Mouse (Mus musculus) MEL (cell line): ENCODE measurements around the gene Mib2. TPM values are rescaled to one million over a fixed set of nuclear protein-coding genes. Genes with fewer than 3 reads are reported as not detected.
"Not testable (repeated sequence)": the region's sequence is repeated elsewhere in the genome, so short reads cannot be mapped to it uniquely, and the experiment has no call there.

Source experiments
- DNase-seq: peaks from one replicate; pipeline ENCODE4 v3.0.0; 2011; ENCODE audit warnings: low read depth, low spot score
- H3K27ac ChIP-seq: 2 replicates; pipeline ENCODE4 v1.5.1; 2012; ENCODE audit warnings: low read depth, mild to moderate bottlenecking, control low read depth, low read length, moderate library complexity; ENCODE audit not compliant: control insufficient read depth
- H3K27me3 ChIP-seq, 2 experiments: fragments of 150-350 bp in 1 of 2; sonication (generic) in 1 of 2; 2 replicates each; pipeline ENCODE4 v1.6.1; 2012; ENCODE audit warnings: low read length in 2 of 2, mild to moderate bottlenecking in 2 of 2, improper control_type of control experiment in 1 of 2, moderate library complexity in 1 of 2; ENCODE audit not compliant: insufficient read depth in 2 of 2, control insufficient read depth in 1 of 2
- H3K36me3 ChIP-seq, 2 experiments: 2 replicates each; pipeline ENCODE4 v1.6.1; 2012 to 2014; ENCODE audit warnings: low read length in 2 of 2, improper control_type of control experiment in 1 of 2, inconsistent platforms in 1 of 2, mild to moderate bottlenecking in 1 of 2; ENCODE audit not compliant: insufficient read depth in 2 of 2, control insufficient read depth in 1 of 2
- H3K4me1 ChIP-seq, 2 experiments: fragments of 150-350 bp in 1 of 2; sonication (generic) in 1 of 2; 2 replicates each; pipeline ENCODE4 v1.6.1; 2012; ENCODE audit warnings: low read length in 2 of 2, improper control_type of control experiment in 1 of 2, mild to moderate bottlenecking in 1 of 2; ENCODE audit not compliant: insufficient read depth in 2 of 2, control insufficient read depth in 1 of 2
- H3K4me3 ChIP-seq, 2 experiments: fragments of 150-350 bp in 1 of 2; sonication (generic) in 1 of 2; 2 replicates each; pipeline ENCODE4 v1.5.1; 2012; ENCODE audit warnings: low read depth in 2 of 2, low read length in 2 of 2, mild to moderate bottlenecking in 2 of 2, moderate library complexity in 2 of 2, control low read depth in 1 of 2, improper control_type of control experiment in 1 of 2; ENCODE audit not compliant: control insufficient read depth in 1 of 2, insufficient read depth in 1 of 2
- H3K79me2 ChIP-seq: 2 replicates; pipeline ENCODE4 v1.6.1; 2012; ENCODE audit warnings: mild to moderate bottlenecking, low read length, moderate library complexity; ENCODE audit not compliant: control insufficient read depth, poor library complexity, insufficient read depth
- H3K9ac ChIP-seq: 2 replicates; pipeline ENCODE4 v1.6.1; 2012; ENCODE audit warnings: low read depth, mild to moderate bottlenecking, control low read depth, low read length, moderate library complexity; ENCODE audit not compliant: control insufficient read depth, poor library complexity, severe bottlenecking
- H3K9me3 ChIP-seq: fragments of 150-350 bp; sonication (generic); replicated peaks from 2 replicates; pipeline ENCODE4 v1.6.1; 2012; ENCODE audit warnings: mild to moderate bottlenecking, low read length, improper control_type of control experiment, moderate library complexity; ENCODE audit not compliant: insufficient read depth
- CHD1 ChIP-seq: IDR thresholded peaks from 2 replicates; pipeline ENCODE4 v1.6.1; 2012; ENCODE audit warnings: low read depth, mild to moderate bottlenecking, inconsistent platforms, low read length, improper control_type of control experiment
- CHD2 ChIP-seq: IDR thresholded peaks from 2 replicates; pipeline ENCODE4 v1.6.1; 2011; ENCODE audit warnings: low read length, improper control_type of control experiment
- CTCF ChIP-seq, 3 experiments: IDR thresholded peaks in 2 of 3; conservative IDR thresholded peaks in 1 of 3; 2 replicates each; pipeline ENCODE4 v1.5.1; 2011 to 2012; ENCODE audit warnings: low read length in 3 of 3, low read depth in 2 of 3, mild to moderate bottlenecking in 2 of 3, improper control_type of control experiment in 1 of 3, inconsistent platforms in 1 of 3, mixed read lengths in 1 of 3, moderate library complexity in 1 of 3; ENCODE audit not compliant: control insufficient read depth in 1 of 3, insufficient read depth in 1 of 3, poor library complexity in 1 of 3, severe bottlenecking in 1 of 3
- ELF1 ChIP-seq: IDR thresholded peaks from 2 replicates; pipeline ENCODE4 v1.6.1; 2014; ENCODE audit warnings: low read depth, mild to moderate bottlenecking, inconsistent platforms, low read length, improper control_type of control experiment, moderate library complexity
- GATA1 ChIP-seq: IDR thresholded peaks from 2 replicates; pipeline ENCODE4 v1.6.1; 2011; ENCODE audit warnings: low read depth, low read length, improper control_type of control experiment
- HCFC1 ChIP-seq: IDR thresholded peaks from 2 replicates; pipeline ENCODE4 v1.6.1; 2012; ENCODE audit warnings: low read depth, mild to moderate bottlenecking, inconsistent platforms, low read length, improper control_type of control experiment, moderate library complexity
- JUND ChIP-seq: IDR thresholded peaks from 2 replicates; pipeline ENCODE4 v1.6.1; 2011; ENCODE audit warnings: low read depth, mild to moderate bottlenecking, improper control_type of control experiment, low read length
- KAT2A ChIP-seq: conservative IDR thresholded peaks from 2 replicates; pipeline ENCODE4 v1.6.1; 2012; ENCODE audit warnings: low read depth, low read length, improper control_type of control experiment, inconsistent platforms
- MAX ChIP-seq: IDR thresholded peaks from 2 replicates; pipeline ENCODE4 v1.6.1; 2011; ENCODE audit warnings: low read length, improper control_type of control experiment
- MAZ ChIP-seq: IDR thresholded peaks from 2 replicates; pipeline ENCODE4 v1.6.1; 2012; ENCODE audit warnings: low read depth, mild to moderate bottlenecking, inconsistent platforms, low read length, improper control_type of control experiment
- MEF2A ChIP-seq: IDR thresholded peaks from 2 replicates; pipeline ENCODE4 v1.6.1; 2014; ENCODE audit warnings: low read depth, mild to moderate bottlenecking, inconsistent platforms, low read length, improper control_type of control experiment; ENCODE audit not compliant: poor library complexity, insufficient replicate concordance, severe bottlenecking; ENCODE audit errors: extremely low read depth
- MYB ChIP-seq: IDR thresholded peaks from 2 replicates; pipeline ENCODE4 v1.6.1; 2011; ENCODE audit warnings: mild to moderate bottlenecking, low read depth, low read length, improper control_type of control experiment
- NRF1 ChIP-seq: IDR thresholded peaks from 2 replicates; pipeline ENCODE4 v1.6.1; 2014; ENCODE audit warnings: low read depth, mild to moderate bottlenecking, inconsistent platforms, low read length, improper control_type of control experiment, moderate library complexity; ENCODE audit not compliant: poor library complexity, insufficient read depth, severe bottlenecking
- POLR2AphosphoS2 ChIP-seq: IDR thresholded peaks from 2 replicates; pipeline ENCODE4 v1.6.1; 2011; ENCODE audit warnings: low read length, improper control_type of control experiment
- POLR2AphosphoS5 ChIP-seq: IDR thresholded peaks from 2 replicates; pipeline ENCODE4 v1.6.1; 2012; ENCODE audit warnings: low read depth, borderline replicate concordance, mild to moderate bottlenecking, inconsistent platforms, low read length, moderate library complexity, mixed read lengths
- RCOR1 ChIP-seq: IDR thresholded peaks from 2 replicates; pipeline ENCODE4 v1.6.1; 2012; ENCODE audit warnings: low read depth, mild to moderate bottlenecking, inconsistent platforms, low read length, improper control_type of control experiment
- SIN3A ChIP-seq: IDR thresholded peaks from 2 replicates; pipeline ENCODE4 v1.6.1; 2012; ENCODE audit warnings: low read length, improper control_type of control experiment, inconsistent platforms
- TAL1 ChIP-seq: IDR thresholded peaks from 2 replicates; pipeline ENCODE4 v1.6.1; 2012; ENCODE audit warnings: mild to moderate bottlenecking, inconsistent platforms, low read length, moderate library complexity, mixed read lengths
- TBP ChIP-seq: IDR thresholded peaks from 2 replicates; pipeline ENCODE4 v1.8.0; 2011; ENCODE audit warnings: low read depth, low read length, improper control_type of control experiment
- UBTF ChIP-seq: IDR thresholded peaks from 2 replicates; pipeline ENCODE4 v1.6.1; 2012; ENCODE audit warnings: low read depth, mild to moderate bottlenecking, inconsistent platforms, low read length, improper control_type of control experiment, moderate library complexity, borderline replicate concordance; ENCODE audit not compliant: insufficient read depth
- ZC3H11A ChIP-seq: IDR thresholded peaks from 2 replicates; pipeline ENCODE4 v1.6.1; 2012; ENCODE audit warnings: low read depth, mild to moderate bottlenecking, inconsistent platforms, low read length, improper control_type of control experiment
- ZKSCAN1 ChIP-seq: IDR thresholded peaks from 2 replicates; pipeline ENCODE4 v1.6.1; 2012; ENCODE audit warnings: low read depth, mild to moderate bottlenecking, inconsistent platforms, low read length, improper control_type of control experiment, moderate library complexity
- polyA plus RNA-seq, 2 experiments: library from polyadenylated mRNA; stranded (reverse) in 1 of 2; unstranded in 1 of 2; fragments of >175 nt in 1 of 2; fragments of >200 nt in 1 of 2; gene quantifications; 2 replicates each; pipeline versions ENCODE4 v1.2.1 to v1.2.4; 2012; ENCODE audit warnings: low replicate concordance in 2 of 2, low read depth in 1 of 2; ENCODE audit not compliant: insufficient read length in 2 of 2, insufficient read depth in 1 of 2, missing spikeins in 1 of 2
- total RNA-seq: library from RNA; depleted of rRNA; stranded (reverse); fragments of 300-350 nt; gene quantifications from 2 replicates; pipeline ENCODE4 v1.2.3, GENCODE M21; 2012

The Mib2 gene
- total and polyA plus RNA-seq, 3 experiments = 21.4 to 38.3 TPM; not detected in 1

DNA sequence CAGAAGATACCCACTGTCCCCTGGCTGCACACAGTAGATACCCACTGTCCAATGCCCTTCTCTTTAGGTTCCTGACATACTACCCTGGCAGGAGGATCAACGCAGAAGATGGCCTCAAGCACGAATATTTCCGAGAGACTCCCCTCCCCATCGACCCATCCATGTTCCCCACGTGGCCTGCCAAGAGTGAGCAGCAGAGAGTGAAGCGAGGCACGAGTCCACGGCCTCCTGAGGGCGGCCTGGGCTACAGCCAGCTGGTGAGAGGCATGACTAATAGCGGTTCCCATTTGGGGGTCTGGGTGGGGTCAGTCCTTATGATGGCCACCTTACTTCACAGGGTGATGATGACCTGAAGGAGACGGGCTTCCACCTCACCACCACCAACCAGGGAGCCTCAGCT is 19.6 kb downstream of the Mib2 start:
- H3K79me2 ChIP-seq = no peaks in the 10 kb centered on the region
- TF ChIP-seq NRF1 = no peak
- no peak for TF ChIP-seq JUND
- TF ChIP-seq CTCF (IDR thresholded peaks at IDR 0.05 in 2 of 3, conservative IDR thresholded peaks at IDR 0.05 in 1 of 3; ENCODE audit: control insufficient read depth in 1 of 3, insufficient read depth in 1 of 3, low read depth in 2 of 3, low read length in 3 of 3, poor library complexity in 1 of 3, severe bottlenecking in 1 of 3) = no peak
- no peak for TF ChIP-seq TBP
- TF ChIP-seq RCOR1 = no peak
- no peak for TF ChIP-seq UBTF
- no peak for TF ChIP-seq GATA1
- TF ChIP-seq HCFC1 = no peak
- no peak for TF ChIP-seq POLR2AphosphoS5
- TF ChIP-seq CHD1 = no peak
- no peak for TF ChIP-seq CHD2
- TF ChIP-seq SIN3A = no peak
- no peak for TF ChIP-seq POLR2AphosphoS2
- no peak for TF ChIP-seq ZKSCAN1
- TF ChIP-seq ELF1 = no peak
- TF ChIP-seq MAZ = no peak
- no peak for TF ChIP-seq MAX
- no peak for TF ChIP-seq MEF2A
- no peak for TF ChIP-seq KAT2A
- TF ChIP-seq, all 39 proteins: peak for 0
- Histone ChIP-seq H3K27ac (no peak overlapping the region), H3K9ac (no peak overlapping the region), H3K9me3 (no peaks in the 10 kb centered on the region), H3K4me3 (no peak overlapping the region), H3K36me3 (peaks cover 0 to 13% of the 10 kb centered on the region in 2 experiments; a peak in 2 of 4 replicates), H3K4me1 (no peaks in the 10 kb centered on the region), H3K27me3 (no peaks in the 10 kb centered on the region)
- DNase-seq = no peak

DNA sequence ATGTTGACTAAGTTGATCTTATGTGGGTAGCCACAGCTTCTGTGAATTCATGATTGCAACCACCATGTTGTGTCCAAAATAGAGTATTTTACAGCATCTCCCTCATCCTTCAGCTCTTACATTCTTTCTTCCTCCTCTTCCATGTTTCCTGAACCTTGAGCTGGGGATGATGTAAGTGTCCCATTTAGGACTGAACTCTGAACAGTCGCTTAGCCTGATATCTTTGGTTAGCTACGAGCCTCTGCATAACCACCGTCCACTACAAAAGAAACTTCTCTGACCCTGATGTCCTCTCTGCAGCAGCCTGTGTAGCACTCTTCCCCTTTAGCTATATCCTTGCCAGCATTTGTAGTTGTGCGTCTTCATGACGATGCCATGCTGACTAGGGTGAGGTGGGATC is 23.3 kb downstream of the Mib2 start:
- TF ChIP-seq TAL1 (no peak), MYB (no peak), POLR2AphosphoS2 (no peak), ZC3H11A (no peak)
- TF ChIP-seq, all 39 proteins: peak for 0
- Histone ChIP-seq H3K4me3 (no peak overlapping the region), H3K36me3 (peaks cover 0 to 22% of the 10 kb centered on the region in 2 experiments; a peak in 2 of 4 replicates), H3K27ac (no peak overlapping the region), H3K4me1 (no peaks in the 10 kb centered on the region), H3K9me3 (no peaks in the 10 kb centered on the region), H3K79me2 (no peaks in the 10 kb centered on the region), H3K9ac (no peak overlapping the region), H3K27me3 (no peaks in the 10 kb centered on the region)
- DNase-seq = no peak

GRCm38 (mm10) chr4:155645308-155645707 is 23.7 kb downstream of the Mib2 start, which contains the start of gene Gm10563:
Gm10563 (minus strand) TSS chr4:155645408.
- not testable (repeated sequence) for DNase-seq, H3K27me3 ChIP-seq, H3K9ac ChIP-seq, H3K4me1 ChIP-seq, H3K27ac ChIP-seq, H3K79me2 ChIP-seq, H3K4me3 ChIP-seq, H3K9me3 ChIP-seq
- H3K36me3 ChIP-seq = peaks cover 0 to 21% of the 10 kb centered on the region in 2 experiments; a peak in 2 of 4 replicates
